Mouse (Mus musculus) embryonic facial prominence, embryonic 14.5 days (tissue): ENCODE results near the gene Pnpla8. TPM values are rescaled to one million over a fixed set of nuclear protein-coding genes. Genes with fewer than 3 reads are reported as not detected.

Experiments
- ATAC-seq: fragments of 200-750 bp; cut with Nextera tagmentation; 2 replicates; pipeline ENCODE4 v1.8.0; 2017; ENCODE audit warnings: low read depth, moderate number of reproducible peaks, moderate TSS enrichment
- DNase-seq: peaks from one replicate; pipeline ENCODE4 v3.0.0-alpha.2; 2015; ENCODE audit warnings: low spot score
- H3K27ac ChIP-seq: fragments of 300-500 bp; sonication (generic); replicated peaks from 2 replicates; pipeline ENCODE4 v1.5.1; 2014; ENCODE audit warnings: low read depth, mild to moderate bottlenecking, low read length, moderate library complexity
- H3K27me3 ChIP-seq: fragments of 300-500 bp; sonication (generic); replicated peaks from 2 replicates; pipeline ENCODE4 v1.6.1; 2014; ENCODE audit warnings: low read length; ENCODE audit not compliant: control insufficient read depth, insufficient read depth
- H3K36me3 ChIP-seq: fragments of 300-500 bp; sonication (generic); 2 replicates; pipeline ENCODE4 v1.6.1; 2014; ENCODE audit warnings: low read length, mixed read lengths; ENCODE audit not compliant: control insufficient read depth, insufficient read depth
- H3K4me1 ChIP-seq: fragments of 300-500 bp; sonication (generic); 2 replicates; pipeline ENCODE4 v1.6.1; 2014; ENCODE audit warnings: antibody characterized with exemption, low read length; ENCODE audit not compliant: control insufficient read depth, insufficient read depth
- H3K4me2 ChIP-seq: fragments of 300-500 bp; sonication (generic); 2 replicates; pipeline ENCODE4 v1.6.1; 2014; ENCODE audit warnings: low read depth, mild to moderate bottlenecking, low read length, moderate library complexity, mixed read lengths
- H3K4me3 ChIP-seq: fragments of 300-500 bp; sonication (generic); 2 replicates; pipeline ENCODE4 v1.5.1; 2014; ENCODE audit warnings: low read depth, mild to moderate bottlenecking, low read length
- H3K9ac ChIP-seq: fragments of 300-500 bp; sonication (generic); 2 replicates; pipeline ENCODE4 v1.6.1; 2014; ENCODE audit warnings: low read depth, mild to moderate bottlenecking, low read length, moderate library complexity, mixed read lengths
- H3K9me3 ChIP-seq: fragments of 300-500 bp; sonication (generic); 2 replicates; pipeline ENCODE4 v1.6.1; 2016; ENCODE audit warnings: low read length; ENCODE audit not compliant: control insufficient read depth
- WGBS: fragments of 180-500 bp; shearing (Covaris S2); extraction: QIAGEN DNeasy Blood & Tissue Kit; methylation state at CpG from one replicate; pipeline ENCODE4 v1.1.7; 2014; 5-methylcytosine and 5-hydroxymethylcytosine counted together
- polyA plus RNA-seq: library from polyadenylated mRNA; unstranded; fragments of >200 nt; fragmentation: Nextera tagmentation; extraction: Ambion mirVana; gene quantifications from 2 replicates; pipeline ENCODE4 v1.2.1, GENCODE M21; 2014

Gene Pnpla8
- polyA plus RNA-seq, 1 experiment from 2014 or later = 72.7 TPM

- Histone ChIP-seq H3K27me3 (no peaks in the 10 kb centered on the region), H3K4me1 (peaks cover 12% of the 10 kb centered on the region), H3K9ac (no peak overlapping the region), H3K4me3 (no peak overlapping the region), H3K36me3 (no peaks in the 10 kb centered on the region), H3K9me3 (no peaks in the 10 kb centered on the region), H3K27ac (no peak overlapping the region), H3K4me2 (no peak overlapping the region)
- ATAC-seq (no peak), DNase-seq (no peak)
- 89% methylated on average over 3 of the region's 3 CpGs for WGBS
Measured at GRCm38 (mm10) chr12:44211555-44211954, 9.6 kb upstream of the Pnpla8 start.

GRCm38 (mm10) chr12:44221651-44222356, 634 bp downstream of the Pnpla8 start:
- H3K36me3 ChIP-seq = no peaks in the 10 kb centered on the region
- peak overlapping the region; percentile 83 for H3K4me2 ChIP-seq
- H3K4me3 ChIP-seq = peak overlapping the region; percentile 64
- no peaks in the 10 kb centered on the region for H3K4me1 ChIP-seq
- H3K9me3 ChIP-seq = no peaks in the 10 kb centered on the region
- DNase-seq (peak; percentile 2), ATAC-seq (no peak; the same call in 1 of the 2 replicates)
- H3K9ac ChIP-seq = peak overlapping the region; percentile 80
- no peak overlapping the region for H3K27ac ChIP-seq
- WGBS = 2% methylated on average over 60 of the region's 89 CpGs
- no peaks in the 10 kb centered on the region; the same call in 1 of the 2 replicates for H3K27me3 ChIP-seq

GRCm38 (mm10) chr12:44223044-44223443, 1.9 kb downstream of the Pnpla8 start:
- H3K9ac ChIP-seq = no peak overlapping the region
- H3K4me1 ChIP-seq = no peaks in the 10 kb centered on the region
- no peak for DNase-seq
- no peaks in the 10 kb centered on the region for H3K36me3 ChIP-seq
- no peak for ATAC-seq
- H3K27me3 ChIP-seq = no peaks in the 10 kb centered on the region; the same call in 1 of the 2 replicates
- H3K4me2 ChIP-seq = no peak overlapping the region
- no peak overlapping the region for H3K27ac ChIP-seq
- H3K9me3 ChIP-seq = no peaks in the 10 kb centered on the region
- 58% methylated on average over 3 of the region's 3 CpGs for WGBS
- no peak overlapping the region for H3K4me3 ChIP-seq

- Histone ChIP-seq H3K4me3 (no peak overlapping the region), H3K36me3 (no peaks in the 10 kb centered on the region), H3K4me1 (no peaks in the 10 kb centered on the region), H3K4me2 (no peak overlapping the region), H3K9ac (no peak overlapping the region), H3K27ac (no peak overlapping the region), H3K9me3 (no peaks in the 10 kb centered on the region), H3K27me3 (no peaks in the 10 kb centered on the region; the same call in 1 of the 2 replicates)
- ATAC-seq (no peak), DNase-seq (no peak)
- 85% methylated on average over 3 of the region's 3 CpGs for WGBS
Measured at GRCm38 (mm10) chr12:44224650-44225049, 3.5 kb downstream of the Pnpla8 start.

GRCm38 (mm10) chr12:44241090-44241489, 19.9 kb downstream of the Pnpla8 start:
- Histone ChIP-seq H3K27me3 (no peaks in the 10 kb centered on the region), H3K36me3 (no peaks in the 10 kb centered on the region), H3K4me1 (no peaks in the 10 kb centered on the region), H3K4me2 (no peak overlapping the region), H3K4me3 (no peak overlapping the region), H3K9me3 (no peaks in the 10 kb centered on the region), H3K9ac (no peak overlapping the region), H3K27ac (no peak overlapping the region)
- DNase-seq (no peak), ATAC-seq (no peak)
- WGBS = 78% methylated on average over 7 of the region's 7 CpGs

- Histone ChIP-seq H3K4me3 (no peak overlapping the region), H3K4me2 (no peak overlapping the region), H3K4me1 (no peaks in the 10 kb centered on the region), H3K9me3 (no peaks in the 10 kb centered on the region), H3K9ac (no peak overlapping the region), H3K27me3 (no peaks in the 10 kb centered on the region), H3K27ac (no peak overlapping the region), H3K36me3 (no peaks in the 10 kb centered on the region)
- 82% methylated on average over 4 of the region's 4 CpGs for WGBS
- ATAC-seq (no peak), DNase-seq (no peak)
Measured at GRCm38 (mm10) chr12:44242407-44242806, 21.2 kb downstream of the Pnpla8 start.

GRCm38 (mm10) chr12:44245739-44246138, 24.6 kb downstream of the Pnpla8 start:
- H3K4me3 ChIP-seq = no peak overlapping the region
- no peaks in the 10 kb centered on the region for H3K9me3 ChIP-seq
- no peak overlapping the region for H3K4me2 ChIP-seq
- no peaks in the 10 kb centered on the region for H3K4me1 ChIP-seq
- H3K36me3 ChIP-seq = no peaks in the 10 kb centered on the region
- no peak overlapping the region for H3K9ac ChIP-seq
- no peak for ATAC-seq
- H3K27ac ChIP-seq = no peak overlapping the region
- no peak for DNase-seq
- no peaks in the 10 kb centered on the region for H3K27me3 ChIP-seq
- WGBS = 94% methylated on average over 3 of the region's 3 CpGs

GRCm38 (mm10) chr12:44248309-44248977, 27.3 kb downstream of the Pnpla8 start:
- no peak overlapping the region for H3K4me3 ChIP-seq
- H3K9me3 ChIP-seq = no peaks in the 10 kb centered on the region
- no peak overlapping the region for H3K4me2 ChIP-seq
- no peaks in the 10 kb centered on the region for H3K36me3 ChIP-seq
- ATAC-seq (no peak), DNase-seq (no peak)
- 84% methylated on average over 9 of the region's 9 CpGs for WGBS
- H3K27me3 ChIP-seq = no peaks in the 10 kb centered on the region
- no peaks in the 10 kb centered on the region for H3K4me1 ChIP-seq
- H3K9ac ChIP-seq = no peak overlapping the region
- no peak overlapping the region for H3K27ac ChIP-seq

- Histone ChIP-seq H3K27ac (no peak overlapping the region), H3K4me3 (no peak overlapping the region), H3K9ac (no peak overlapping the region), H3K36me3 (no peaks in the 10 kb centered on the region), H3K4me1 (no peaks in the 10 kb centered on the region), H3K27me3 (no peaks in the 10 kb centered on the region), H3K9me3 (no peaks in the 10 kb centered on the region), H3K4me2 (no peak overlapping the region)
- no peak for DNase-seq
- no peak for ATAC-seq
Measured at GRCm38 (mm10) chr12:44262612-44263011, 41.4 kb downstream of the Pnpla8 start.
